Mouse (Mus musculus): ENCODE measurements around the gene Celf2. TPM values are rescaled to one million over a fixed set of nuclear protein-coding genes. Genes with fewer than 3 reads are reported as not detected.

Gene Celf2
- total RNA-seq, 2 experiments from 2014 or later = 20.0 to 40.5 TPM

DNA sequence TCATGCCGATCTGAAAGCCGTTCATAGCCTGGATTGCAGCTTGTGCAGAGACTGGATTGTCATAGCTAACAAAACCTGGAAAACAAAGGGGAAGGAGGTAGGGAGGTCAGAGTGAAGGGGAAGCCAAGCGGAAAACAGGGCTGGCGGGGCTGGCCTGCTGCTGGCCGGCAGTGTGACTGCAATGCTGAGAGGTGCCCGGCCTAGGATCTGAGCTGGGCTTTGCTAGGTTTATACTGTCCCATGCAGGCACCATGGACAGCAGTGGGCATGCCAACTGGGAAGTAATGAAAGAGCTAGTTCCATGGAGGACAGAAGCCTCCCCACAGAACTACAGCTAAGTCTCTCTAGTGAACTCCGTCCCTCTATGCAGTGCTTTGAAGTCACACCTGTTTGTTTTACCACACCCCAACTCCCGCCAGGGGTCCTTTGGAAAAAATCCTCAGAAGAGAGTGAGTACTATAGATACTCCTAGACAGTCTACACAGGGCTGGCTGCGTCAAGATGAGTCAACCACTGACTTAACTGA lies 962.2 kb downstream of the Celf2 start:
- no peak for ATAC-seq (replicated peaks; ENCODE audit: low FRiP score, poor library complexity, severe bottlenecking)

DNA sequence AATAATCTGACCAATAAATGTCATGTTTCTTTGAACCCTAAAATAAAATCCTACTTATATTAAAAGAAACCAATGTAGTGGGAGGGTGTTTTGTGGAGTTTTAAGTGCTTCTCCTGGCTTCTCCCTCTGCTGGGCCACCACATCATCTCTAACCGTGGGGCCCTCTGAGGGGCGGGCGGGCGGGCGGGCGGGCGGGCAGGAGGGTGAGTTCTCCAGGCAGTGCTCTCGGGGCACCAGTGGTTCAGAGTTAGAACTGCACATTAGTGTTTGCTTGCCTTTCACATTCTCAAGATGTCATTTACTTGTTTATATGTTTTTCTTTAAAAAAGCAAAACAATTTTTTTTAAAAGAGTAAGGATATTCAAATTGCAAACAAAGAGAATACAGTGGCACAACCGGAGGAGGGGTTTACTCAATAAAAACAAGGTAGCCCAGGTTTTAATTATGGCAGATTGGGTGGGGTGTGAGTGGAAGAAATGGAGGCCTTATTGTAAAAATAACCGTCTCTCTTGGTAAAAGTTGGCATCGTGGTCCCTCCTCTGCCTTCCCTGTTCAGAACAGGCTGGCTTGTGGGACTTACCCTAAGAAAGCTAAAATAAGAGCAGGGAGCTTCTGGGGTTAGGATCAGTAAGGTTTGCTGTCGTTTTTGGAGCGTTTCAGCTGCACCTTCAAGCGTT lies 962.8 kb downstream of the Celf2 start:
- no peak for ATAC-seq (replicated peaks; ENCODE audit: low FRiP score, poor library complexity, severe bottlenecking)

DNA sequence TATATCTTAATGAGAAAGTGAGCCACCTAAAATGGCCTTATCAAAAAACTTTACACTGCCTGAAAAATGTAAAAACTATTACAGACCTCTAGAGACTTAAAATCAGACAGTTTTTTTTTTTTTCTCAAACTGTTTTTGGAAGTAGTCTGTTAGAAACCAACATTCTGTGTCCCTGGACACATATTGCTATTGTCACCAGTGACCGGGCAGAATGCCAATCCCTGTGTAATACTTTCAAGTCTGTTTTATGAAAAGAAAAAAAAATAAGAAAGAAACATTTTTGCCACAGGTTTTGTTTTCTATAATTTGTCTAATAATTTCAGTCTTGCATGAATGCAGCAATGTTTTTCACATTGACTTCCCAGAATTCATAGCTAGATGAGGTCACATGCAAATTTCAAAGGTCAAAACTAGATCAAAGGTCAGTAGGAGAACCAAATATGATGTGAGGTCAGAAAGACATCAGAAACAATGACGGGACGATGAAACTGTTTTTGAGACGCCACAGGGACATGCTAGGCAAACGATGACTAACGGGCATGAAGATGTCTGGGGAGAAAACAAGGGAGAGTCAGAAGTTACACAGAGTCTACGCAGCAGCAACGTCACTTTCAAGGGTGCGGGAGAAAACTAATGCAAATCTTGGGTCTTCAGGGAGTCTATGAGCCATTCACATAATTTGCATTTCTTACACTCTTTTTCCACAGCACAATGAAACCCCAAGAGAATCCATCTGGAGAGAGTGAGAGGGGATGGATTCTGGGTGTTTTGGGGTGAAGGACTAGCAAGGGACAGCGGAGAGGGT lies 964.0 kb downstream of the Celf2 start:
- ATAC-seq (replicated peaks; ENCODE audit: low FRiP score, poor library complexity, severe bottlenecking) = no peak

DNA sequence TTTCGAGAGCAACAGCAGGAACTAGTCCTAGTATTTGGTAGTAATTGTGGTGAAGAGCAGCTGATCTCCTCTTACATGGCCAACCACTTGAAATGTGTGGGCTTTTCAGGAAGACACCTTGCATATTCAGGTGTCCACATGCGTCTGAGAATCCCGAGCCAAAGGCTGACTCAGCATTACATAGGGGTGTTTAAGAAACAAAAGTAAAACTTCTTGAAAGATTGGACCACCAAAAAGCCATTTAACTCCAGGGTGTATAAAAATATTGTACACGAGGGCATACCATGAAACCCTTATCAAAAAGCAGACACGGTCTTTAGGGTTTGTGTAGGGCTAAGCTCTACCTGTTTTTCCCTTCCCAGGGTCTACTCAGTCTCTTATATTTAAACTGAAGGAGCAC lies 965.7 kb downstream of the Celf2 start:
- no peak for ATAC-seq (replicated peaks; ENCODE audit: low FRiP score, poor library complexity, severe bottlenecking)

DNA sequence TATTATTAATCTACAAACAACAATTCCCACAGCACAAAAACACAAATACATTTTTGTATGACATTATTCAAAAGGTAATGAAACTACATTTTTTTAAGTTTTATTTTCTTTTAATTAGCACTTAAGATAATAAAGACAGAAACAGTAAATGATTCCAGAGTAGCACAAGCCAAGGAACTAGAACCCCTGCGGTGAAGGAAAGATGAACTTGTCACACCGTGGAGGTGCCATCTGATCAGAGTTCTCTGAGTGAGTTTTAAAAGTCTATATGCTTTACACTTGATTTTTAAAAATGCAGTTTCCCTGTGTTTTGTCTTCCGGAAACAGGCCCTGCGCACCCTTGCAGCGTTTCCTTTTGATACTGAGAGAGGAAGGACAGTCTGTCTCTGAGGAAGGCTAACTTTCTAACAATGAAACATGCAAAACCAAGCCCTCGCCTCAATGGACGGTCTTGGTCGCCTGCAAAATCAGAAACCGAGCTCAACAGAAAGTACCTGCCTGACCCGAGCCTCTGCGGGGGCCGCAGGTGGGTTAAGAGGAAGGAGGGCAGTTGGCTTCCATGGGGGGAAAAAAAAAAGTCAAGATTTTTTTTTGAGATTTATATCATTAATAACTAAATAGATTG lies 966.7 kb downstream of the Celf2 start:
- ATAC-seq (replicated peaks; ENCODE audit: low FRiP score, poor library complexity, severe bottlenecking) = no peak

DNA sequence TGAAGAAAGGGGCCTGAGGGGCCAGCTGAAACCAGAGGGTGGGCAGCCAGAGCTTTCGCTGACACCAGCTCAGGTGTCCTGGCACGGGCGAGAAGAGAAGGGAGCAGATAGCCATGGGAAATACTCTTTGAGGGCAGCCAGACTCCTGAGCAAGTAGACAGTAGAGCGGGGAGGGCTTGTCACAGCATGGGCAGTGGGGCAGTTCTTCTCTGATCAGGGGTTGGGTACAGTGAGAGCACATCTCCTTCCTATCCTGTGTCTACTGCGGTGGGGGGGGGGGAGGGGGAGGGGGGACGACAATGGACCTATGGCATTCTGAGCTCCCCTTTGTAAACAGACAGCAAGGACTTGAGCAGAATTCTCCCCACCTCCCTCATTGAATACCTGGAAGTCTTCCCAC lies 968.5 kb downstream of the Celf2 start:
- no peak for ATAC-seq (replicated peaks; ENCODE audit: low FRiP score, poor library complexity, severe bottlenecking)

DNA sequence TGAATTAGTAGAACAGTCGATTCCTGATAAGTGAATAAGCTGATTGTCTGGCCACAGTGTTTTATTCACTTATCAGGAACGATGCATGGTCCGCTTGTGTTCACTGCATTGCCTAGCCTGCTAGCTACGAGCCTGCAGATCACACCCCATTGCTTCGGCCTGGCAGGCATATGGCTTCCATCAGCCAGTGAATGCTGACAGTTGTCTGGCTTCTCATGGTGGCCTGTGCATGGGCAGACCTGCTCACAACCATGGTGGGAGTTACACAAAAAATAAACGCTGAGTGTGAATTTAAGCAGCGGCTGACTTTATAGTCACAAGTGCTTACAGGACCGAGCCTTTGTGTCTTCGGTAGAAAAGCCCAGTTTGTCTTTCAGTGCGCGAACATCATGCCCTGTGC lies 969.3 kb downstream of the Celf2 start:
- no peak for ATAC-seq (replicated peaks; ENCODE audit: low FRiP score, poor library complexity, severe bottlenecking)

DNA sequence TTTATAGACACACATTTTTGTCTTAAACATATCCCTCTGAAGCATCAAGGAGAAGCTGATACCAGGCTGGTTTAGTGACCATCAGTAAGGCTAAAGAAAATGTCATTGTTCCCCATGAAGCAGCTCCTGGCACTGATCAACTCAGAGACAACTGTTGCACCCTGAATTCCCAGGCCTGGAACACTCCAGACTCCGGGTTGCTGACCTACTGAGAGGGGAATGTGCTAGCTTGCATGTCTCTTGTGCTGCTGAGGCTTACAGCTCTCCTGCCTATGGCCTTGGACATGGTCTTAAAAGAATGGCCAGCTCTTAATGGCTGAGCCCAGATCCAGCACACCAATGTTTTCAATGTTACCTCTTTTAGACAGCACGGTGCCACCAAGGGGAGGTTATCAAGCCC lies 970.9 kb downstream of the Celf2 start:
- no peak for ATAC-seq (replicated peaks; ENCODE audit: low FRiP score, poor library complexity, severe bottlenecking)

DNA sequence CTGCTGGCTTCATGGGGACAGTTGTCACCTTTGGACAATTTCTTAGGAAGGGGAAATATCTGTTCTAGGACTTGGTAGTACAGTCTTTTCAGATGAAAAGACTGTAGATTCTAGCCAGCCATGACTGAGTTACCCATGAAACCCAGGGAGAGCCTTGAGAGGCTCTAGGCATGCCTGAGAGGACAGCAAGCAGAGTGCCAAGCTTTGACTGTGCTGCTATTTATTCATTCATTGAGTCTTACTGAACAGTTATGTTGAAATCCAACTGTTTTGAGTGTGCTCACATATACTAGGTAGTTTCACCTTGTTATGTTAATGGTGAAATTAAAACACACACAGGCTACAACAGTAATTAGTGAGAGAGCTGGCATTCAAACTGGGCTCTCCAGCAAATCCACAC lies 971.3 kb downstream of the Celf2 start:
- no peak for ATAC-seq (replicated peaks; ENCODE audit: low FRiP score, poor library complexity, severe bottlenecking)

DNA sequence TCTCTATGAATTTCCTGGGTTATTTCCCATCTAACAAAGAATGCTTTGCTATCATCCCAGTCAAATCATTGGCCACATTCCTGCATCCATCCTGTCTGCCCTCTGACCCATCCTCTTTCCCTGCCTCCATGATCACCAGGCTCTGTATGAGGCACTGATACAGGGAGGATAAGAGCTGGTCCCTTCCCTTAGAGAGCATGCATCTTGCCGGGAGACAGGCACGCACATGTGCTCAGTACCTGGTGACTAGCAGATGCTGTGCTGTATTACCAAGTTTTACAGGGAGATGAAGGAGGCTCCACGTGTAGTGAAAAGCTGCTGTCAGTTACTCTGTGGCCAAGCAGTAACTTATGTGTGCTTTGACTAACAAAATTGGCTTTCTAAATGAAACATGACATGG lies 972.0 kb downstream of the Celf2 start:
- no peak for ATAC-seq (replicated peaks; ENCODE audit: low FRiP score, poor library complexity, severe bottlenecking)

DNA sequence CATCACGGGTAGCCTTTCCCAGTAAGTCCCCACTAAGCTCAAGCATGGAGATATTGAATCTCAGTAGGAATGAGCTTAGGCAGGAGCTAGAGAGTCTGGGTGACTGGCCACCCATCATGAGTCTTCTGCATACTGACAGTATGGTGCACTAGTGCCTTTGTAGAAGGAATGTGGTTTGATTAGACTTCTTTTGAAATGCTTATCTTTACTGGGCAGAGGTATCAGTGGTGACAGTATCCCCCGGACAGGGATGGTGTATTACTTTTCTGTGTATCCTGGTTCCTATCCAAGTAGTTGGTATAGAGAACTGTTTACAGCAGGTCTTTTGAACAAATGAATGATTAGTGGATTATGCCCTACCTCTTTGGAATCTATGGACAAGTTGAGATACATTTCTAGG lies 973.0 kb downstream of the Celf2 start:
- ATAC-seq (replicated peaks; ENCODE audit: low FRiP score, poor library complexity, severe bottlenecking) = no peak

DNA sequence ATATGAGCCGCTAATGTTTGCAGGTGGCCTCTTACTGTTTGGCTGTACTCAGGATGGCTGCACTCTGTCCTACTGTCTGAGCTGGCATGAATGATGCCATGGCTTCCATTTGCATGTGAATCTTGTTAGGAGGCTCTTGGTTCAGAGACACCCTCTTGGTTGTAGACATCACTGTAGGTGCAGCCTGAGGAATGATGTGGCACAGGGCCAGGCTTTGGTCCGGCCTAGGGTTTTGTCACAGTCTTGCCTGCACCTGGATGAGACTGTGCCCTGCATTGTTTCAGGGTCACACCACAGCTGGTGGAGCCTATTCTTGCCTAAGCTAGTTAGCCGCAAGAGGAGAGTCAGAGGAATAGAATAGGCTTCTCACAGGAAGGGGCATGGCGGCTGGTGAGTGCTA lies 977.0 kb downstream of the Celf2 start:
- ATAC-seq (replicated peaks; ENCODE audit: low FRiP score, poor library complexity, severe bottlenecking) = no peak

DNA sequence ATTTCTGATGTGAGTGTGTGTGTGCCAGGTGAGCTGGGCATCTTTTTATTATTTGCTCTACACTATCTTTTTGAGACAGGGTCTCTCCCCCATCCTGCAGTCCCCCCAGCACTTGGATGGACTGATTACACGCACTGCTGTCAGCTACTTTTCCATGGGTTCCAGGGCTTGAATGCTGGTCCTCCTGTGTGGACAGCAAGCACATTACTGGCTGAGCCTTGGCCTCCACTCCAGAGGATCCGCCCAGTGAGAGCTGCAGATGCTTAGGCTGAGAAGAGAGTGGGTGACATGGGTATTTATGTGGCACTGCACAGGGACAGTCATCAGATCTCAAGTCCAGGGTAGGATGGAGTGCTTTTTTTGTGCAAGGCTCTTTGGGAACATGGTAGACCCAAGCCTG lies 981.3 kb downstream of the Celf2 start:
- no peak for ATAC-seq (replicated peaks; ENCODE audit: low FRiP score, poor library complexity, severe bottlenecking)

DNA sequence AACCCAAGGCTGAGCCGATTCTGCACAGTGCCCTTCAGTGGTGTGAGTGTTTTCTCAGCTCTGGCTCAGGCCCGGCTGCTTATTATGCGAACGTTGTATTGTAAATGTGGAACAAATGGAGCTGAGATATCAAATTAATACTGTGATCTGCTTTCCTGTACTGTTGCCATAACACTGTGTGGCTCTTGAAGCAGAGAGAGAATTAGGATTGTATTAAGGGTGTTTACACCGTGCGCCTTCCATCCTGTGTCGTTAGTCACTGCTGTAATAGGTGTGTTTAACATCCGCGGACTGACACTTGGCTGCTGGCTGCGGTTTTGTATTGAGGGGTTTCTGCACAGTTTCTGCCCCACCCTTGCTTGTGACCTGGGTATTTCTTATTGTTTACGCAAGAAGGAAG lies 982.5 kb downstream of the Celf2 start:
- ATAC-seq (replicated peaks; ENCODE audit: low FRiP score, poor library complexity, severe bottlenecking) = no peak

DNA sequence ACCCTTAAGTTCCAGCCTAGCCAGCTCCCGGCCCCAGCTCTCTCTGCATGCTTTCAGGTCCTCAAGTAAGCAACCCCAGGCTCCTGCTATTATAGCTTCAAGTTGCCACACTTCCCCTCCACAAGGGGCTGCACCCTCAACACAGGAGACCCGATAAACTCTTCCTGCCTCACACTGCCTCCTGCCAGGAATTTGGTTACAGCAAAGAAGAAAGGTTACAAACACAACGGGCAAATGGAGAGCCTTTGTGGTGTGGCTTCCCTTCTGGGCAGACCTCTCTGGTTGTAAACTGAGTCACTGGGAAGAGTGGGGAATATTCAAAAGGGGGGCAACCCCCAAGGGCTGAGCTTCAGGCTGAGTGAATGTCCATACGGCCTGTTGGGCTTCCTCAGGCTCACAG lies 983.1 kb downstream of the Celf2 start:
- ATAC-seq (replicated peaks; ENCODE audit: low FRiP score, poor library complexity, severe bottlenecking) = no peak

DNA sequence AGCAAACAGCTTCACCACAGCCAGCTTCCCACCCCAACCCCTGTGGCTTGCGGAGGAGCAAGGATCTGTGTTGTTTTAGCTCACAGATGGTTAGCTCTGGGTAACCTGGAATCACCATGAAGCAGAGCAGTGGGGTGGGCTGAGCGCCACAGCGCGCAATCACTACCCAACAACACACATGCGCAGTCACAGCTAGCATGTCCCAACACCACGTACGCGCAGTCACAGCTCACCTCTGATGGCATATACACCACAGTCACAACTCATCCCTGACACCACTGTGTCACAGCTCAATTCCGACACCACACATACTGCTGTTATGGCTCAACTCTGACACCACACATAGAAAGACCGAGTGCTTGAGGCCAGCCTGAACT lies 985.5 kb downstream of the Celf2 start:
- no peak for ATAC-seq (replicated peaks; ENCODE audit: low FRiP score, poor library complexity, severe bottlenecking)

DNA sequence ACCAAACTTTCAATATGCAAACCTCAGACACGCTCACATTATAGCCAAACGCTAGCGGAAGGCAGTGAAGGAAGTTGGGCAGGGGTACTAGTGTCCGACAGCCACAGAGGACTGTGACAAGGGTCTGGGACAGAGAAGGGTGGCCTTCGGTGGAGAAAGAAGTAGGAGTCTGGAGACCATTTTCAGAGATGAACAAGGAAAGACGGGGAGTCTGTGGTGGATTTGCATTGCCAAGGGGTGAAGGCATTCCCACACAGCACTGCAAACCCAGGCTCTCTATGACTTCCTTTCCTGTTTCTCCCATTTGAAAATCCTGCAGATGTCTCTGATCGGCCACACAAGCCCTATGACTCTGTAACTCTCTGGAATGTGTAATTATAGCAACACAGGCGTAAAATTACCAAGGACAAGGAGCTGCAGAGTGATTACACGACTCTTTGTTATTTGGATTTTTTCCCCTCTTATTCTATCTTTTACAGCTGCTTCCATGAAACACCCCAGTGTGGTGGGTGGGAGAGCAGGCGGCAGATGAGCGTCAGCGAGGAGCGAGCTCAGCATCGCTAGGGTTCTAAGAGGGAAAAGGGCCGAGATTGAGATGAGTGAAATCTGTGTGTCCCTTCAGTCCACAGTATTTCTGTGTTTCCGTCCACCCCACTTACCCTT lies 986.0 kb downstream of the Celf2 start:
- ATAC-seq (replicated peaks; ENCODE audit: low FRiP score, poor library complexity, severe bottlenecking) = no peak

DNA sequence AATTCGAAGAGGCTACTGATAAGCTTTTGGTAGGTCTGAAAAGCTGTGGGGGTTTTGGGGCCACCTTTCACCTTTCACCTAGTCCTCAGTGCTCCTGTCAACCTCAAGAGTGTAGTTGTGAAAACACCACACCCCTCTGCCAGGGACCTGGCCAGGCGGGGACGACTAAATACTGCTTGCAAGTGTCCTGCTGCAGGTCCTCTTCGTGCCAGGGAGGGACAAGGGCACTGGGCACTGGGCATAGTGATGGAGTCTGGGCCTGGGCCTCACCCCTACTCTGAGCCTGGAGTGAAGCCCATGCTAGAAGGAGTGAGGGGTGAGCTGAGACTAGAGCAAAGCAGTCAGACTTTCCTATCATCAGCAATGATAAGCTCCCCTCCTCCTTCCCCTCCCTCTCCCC lies 987.0 kb downstream of the Celf2 start:
- ATAC-seq (replicated peaks; ENCODE audit: low FRiP score, poor library complexity, severe bottlenecking) = no peak

DNA sequence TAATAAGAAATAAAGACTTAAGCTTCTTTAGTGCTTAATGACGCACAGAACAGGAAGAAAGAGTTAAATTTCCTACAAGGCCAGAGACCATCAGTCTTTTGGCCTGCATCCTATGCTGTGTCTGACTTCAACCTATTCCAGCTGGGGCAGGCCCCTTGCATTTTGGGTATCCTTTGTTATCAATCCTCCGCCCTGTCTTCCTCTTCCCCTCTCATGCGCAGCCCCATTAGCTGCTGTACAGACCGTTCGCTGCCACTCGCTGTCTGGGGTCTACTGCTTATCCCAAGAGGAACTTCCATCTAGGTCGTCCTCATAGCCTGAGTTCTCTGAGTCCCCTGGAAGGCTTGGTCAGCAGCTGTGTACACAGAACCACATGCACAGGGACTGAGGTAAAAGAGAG lies 996.2 kb downstream of the Celf2 start:
- ATAC-seq (replicated peaks; ENCODE audit: low FRiP score, poor library complexity, severe bottlenecking) = no peak

DNA sequence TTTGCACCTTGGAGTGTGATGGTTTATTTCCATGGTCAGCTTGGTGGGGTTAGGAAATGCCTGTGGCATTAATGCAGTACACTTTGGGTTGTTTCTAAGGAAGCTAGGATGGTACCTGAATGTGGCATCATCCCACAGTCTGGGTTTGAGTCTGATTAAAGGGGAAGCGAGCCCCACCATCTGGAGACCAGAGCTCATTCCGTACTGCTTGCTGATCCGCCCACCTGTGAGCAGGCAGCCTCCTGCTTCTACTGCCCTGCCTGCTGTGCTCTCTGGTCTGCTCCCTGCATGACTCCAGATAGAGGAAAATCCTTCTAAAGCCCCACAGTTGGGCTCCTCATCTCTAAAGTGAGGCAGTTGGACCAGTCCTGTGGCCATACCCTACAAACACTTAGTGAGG lies 1002.3 kb downstream of the Celf2 start:
- no peak for ATAC-seq (replicated peaks; ENCODE audit: low FRiP score, poor library complexity, severe bottlenecking)

Measured in erythroblast, adult 5-6 weeks (primary cell).